Mouse (Mus musculus) thymus, postnatal 36 days (tissue): ENCODE measurements around the gene Casp8.
"Not testable (repeated sequence)": the region's sequence is repeated elsewhere in the genome, so short reads cannot be mapped to it uniquely, and the experiment has no call there.

Experiments
- DNase-seq, 2 experiments: peaks; one replicate each; pipeline ENCODE4 v3.0.0; 2022; ENCODE audit warnings: mixed read lengths in 2 of 2

The Casp8 gene

DNA sequence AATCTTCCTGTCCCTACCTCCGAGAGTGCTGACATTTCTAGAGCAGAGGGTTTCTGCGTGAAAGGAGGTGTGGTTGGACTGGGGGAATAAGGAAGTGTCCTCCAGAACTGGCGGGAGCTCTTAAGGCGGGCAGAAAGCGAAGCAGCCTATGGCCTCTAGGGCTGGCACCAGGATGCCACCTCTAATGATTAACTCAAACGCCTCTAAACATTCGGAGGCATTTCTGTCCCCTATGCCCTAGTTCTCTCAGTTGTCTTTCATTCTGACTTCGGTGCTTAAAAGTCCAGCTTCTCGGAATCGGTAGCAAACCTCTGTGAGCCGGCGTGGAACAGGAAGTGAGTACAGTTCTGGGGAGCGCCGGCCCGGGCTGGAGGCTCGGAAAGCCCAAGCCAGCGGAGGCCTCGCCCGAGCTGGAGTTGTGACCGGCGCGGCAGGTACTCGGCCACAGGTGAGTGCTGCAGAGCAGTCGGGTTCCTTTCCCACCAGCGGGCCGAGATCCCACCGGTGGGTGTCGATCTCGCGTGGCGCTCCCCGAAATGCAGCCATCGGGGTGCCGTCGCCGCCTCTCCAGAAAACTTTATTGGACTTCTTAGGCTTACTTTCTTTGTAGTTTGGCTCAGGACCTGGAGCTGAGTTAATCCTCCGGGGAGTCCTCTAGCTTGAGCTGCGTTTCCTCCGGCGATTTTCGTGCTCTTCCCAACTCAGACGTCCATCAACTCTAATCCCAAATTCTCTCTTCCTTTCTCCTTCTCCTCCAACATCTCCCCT lies at the start of gene Casp8:
Casp8 (plus strand) TSS at position 84 of the 768 bp plus-strand sequence.
- peak; percentile 34 to 48 for DNase-seq

DNA sequence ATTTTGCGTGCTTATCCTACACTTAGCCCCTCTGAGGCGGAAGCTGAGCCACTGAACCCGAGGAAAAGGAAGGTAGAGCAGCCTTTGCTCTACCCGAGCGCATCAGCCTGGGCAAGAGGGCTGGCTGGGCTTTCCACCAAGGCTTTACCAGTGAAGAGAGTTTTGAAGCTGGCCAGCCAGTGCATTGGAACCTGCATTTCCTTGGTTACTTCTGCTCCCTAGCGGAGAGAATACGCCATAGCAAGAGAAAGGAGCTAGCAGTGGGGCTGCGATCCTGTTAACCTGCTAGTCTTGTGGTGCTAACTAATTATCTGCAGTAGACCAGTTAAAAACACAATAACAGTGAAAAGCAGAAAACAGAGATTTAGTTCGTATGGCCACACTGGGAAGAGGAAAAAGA lies 48.3 kb upstream of the Casp8 start:
- peak; percentile 30 to 36 for DNase-seq

DNA sequence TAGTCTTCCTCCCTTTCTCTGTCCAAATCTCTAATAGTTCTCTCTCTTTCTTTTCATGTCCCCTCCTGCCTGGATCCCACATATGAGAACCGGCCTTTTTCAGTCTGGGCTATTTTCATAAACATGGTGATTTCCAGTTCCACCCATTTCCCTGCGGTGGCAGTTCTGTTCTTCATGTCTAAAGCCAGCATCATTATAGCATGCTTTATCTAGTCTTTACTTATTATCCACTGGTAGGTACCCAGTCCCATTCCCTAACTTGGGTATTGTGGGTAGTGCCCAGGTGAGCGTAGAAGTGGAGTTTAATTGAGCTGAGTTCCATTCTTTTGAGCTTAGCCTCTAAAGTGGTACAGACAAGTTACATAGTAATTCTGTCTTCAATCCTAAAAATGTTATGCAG lies 35.7 kb upstream of the Casp8 start:
- no peak for DNase-seq

DNA sequence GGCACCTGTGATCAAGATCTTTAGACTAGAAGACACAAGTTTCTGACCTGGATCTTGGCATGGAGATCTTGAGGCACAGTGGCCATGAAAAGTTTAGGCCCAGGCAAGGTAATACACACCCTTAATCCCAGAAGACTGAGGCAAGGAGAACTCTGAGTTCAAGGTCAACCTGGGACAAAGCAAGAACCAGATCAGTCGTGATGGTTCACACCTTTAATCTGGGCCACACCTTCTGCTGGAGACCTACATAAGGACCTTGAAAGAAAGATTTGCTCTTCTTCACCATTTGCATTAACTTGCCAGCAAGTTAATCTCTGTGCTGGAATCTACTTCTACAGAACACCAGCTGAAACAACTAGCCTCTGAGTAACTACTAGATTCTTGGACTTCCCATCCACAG lies 34.6 kb upstream of the Casp8 start:
- no peak for DNase-seq

DNA sequence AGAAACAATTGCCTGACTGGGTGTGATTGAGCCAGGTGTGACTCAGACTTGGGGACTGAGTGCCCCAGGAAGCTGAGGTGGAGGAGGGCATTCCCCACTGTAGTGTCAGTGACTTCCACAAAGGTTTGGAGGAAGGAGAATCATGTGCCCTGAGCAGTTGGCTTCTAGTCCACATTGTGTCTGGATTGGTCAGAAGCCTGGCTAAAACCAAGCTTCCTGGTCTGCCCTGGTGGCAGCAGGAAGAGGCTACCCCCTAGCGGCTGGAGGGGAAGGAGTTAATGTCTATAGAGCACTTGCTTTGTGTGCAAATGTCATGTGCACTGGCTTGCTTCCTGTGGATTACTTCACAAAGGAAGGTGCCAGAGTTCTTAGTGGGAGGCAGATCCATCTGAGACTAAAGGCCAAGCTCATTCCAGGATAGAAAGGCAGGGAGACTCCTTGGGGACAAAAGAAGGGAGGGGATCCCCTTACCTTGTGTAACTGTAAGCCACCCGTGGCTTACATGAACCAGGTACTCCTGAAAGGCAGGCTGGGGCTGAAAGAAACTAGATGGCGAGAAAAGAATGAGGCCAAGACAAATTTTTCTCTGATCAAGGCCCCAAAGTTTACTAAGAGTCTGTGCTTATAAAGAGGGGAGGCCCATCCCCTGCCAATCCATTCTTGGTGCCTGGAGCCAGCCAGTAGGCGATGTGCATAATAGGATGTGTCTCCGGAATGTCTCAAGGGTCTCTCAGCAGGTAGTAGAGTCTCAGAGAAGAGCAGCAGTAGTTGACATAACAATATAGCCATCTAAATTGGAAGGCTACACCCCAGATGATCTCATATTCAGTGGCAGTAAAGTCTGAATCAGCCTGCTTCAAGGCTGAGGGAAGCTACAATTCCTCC lies 33.5 kb upstream of the Casp8 start:
- DNase-seq = peak; percentile 47 to 52

DNA sequence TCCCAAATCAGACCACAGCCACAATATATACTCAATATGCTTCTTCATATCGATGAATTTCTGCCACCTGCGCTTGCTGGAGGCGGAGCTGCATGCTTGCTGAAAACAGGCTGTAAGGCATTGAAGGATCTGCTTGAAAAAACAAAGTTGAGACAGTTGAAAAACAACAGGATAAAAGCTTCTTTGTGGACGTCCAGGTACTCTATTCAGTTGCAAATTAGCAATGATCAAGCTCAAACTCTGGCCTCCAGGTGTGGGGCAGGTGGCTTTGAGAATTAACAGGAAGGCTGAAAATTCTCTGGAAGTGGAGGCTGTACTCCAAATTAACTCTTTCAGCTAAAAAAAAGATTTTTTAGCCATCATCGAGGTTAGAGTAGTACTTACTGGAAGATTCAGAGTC lies 32.6 kb upstream of the Casp8 start:
- no peak for DNase-seq

DNA sequence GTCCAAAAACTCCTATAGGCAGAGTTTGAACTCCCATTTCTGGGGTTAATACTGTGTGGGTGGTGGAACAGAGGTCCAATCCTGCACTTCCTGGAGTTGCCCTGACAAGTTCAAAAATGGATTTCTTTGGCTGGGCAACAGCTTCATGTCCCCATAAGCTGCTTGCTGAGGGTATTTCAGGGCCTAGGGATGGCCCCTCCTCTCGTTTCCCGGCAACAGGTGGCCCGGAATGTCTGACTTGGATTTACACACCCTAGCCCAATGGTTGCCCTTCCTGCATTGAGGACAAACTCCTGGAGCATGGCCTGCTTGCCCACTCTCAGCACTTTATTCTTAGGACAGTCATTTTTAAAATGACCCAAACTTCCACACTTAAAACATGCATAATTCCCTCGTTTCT lies 28.7 kb upstream of the Casp8 start:
- DNase-seq = not testable (repeated sequence)

DNA sequence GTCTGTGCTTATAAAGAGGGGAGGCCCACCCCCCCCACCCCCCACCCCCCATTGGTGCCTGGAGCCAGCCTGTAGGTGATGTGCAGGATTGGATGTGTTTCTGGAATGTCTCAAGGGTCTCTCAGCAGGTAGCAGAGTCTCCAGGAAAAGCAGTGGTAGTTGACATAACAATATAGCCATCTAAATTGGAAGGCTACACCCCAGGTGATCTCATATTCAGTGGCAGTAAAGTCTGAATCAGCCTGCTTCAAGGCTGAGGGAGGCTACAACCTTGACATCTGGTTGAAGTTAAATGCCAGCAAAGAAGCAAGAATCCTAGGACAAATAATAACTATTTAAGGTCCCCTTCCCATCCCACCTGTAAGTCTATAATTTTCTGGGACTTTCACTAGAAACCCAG lies 26.0 kb upstream of the Casp8 start:
- no peak for DNase-seq

DNA sequence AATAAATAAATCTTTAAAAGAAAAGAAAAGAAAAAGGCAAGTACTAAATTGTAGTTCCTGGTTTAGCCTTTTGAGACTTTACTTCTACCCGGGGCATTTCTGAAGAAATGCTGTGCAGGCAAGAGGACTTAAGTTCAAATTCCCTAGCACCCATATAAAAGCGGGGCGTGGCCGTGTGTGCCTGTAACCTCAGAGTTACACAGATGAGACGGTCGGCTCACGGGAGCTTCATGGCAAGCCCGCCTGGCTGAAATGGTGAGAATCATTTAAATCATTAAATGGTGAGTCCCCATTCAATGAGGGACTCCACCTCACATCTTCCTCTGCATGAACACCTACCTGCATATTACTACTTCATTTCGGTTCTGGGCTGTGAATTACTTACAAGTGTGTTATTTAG lies 25.5 kb upstream of the Casp8 start:
- no peak for DNase-seq

DNA sequence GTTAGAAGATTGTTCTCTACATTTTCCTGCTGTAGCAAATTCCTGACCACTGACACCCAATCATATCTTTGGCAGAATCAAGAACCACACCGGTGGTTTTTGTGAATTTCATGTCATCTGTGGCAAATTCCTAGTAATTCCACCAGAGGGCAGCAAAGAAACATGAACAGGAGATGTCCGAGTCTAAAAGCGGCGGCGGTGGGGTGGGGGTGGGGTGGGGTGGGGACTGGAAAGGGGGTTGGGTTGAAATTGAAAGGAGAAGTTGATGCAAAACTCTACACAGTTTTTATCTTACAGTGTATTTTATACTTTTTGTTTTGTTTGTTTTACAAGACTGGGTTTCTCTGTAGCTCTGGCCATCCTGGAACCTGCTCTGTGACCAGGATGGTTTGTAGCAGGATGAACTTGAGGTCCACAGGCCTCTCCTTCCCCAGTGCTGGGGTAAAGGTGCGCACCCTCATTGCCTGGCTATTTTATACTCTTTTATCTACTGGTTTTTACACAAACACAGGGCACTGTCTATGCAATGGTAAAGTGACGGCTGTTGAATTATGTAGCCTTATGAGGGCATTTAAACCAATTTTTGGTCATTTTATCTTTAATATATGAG lies 25.0 kb upstream of the Casp8 start:
- peak in 1 of 2 experiments; percentile 24 for DNase-seq

DNA sequence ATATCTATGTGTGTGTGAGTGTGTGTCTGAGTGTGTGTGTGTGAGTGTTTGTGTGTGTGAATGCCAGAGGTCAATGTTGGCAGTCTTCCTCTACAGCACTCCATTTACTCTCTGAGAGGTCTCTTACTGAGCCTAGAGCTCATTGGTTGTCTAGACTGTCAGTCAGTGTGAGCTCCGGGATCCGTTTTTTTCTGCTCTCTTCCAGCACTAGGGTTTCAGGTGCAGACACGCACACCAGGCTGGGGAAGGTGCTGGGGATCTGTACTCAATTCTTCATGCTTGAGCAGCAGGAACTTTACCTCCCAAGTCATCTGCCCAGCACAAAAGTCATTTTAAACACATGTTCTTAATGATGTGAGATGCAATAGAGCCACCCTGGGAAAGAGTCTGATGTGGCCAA lies 23.1 kb upstream of the Casp8 start:
- DNase-seq = no peak

DNA sequence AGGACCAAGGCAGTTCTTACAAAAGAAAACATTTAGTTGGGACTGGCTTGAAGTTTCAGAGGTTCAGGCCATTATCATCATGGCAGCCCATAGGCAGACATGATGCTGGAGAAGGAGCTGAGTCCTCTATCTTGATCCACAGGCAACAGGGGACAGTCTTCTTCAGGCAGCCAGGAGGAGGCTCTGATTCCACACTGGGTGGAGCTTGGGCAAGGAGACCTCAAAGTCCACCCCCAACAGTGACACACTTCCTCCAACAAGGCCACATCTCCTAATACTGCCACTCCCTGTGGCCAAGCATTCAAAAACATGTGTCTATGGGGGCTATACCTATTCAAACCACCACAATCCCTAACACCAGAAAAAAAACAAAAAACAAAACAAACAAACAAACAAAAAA lies 21.9 kb upstream of the Casp8 start:
- no peak for DNase-seq

DNA sequence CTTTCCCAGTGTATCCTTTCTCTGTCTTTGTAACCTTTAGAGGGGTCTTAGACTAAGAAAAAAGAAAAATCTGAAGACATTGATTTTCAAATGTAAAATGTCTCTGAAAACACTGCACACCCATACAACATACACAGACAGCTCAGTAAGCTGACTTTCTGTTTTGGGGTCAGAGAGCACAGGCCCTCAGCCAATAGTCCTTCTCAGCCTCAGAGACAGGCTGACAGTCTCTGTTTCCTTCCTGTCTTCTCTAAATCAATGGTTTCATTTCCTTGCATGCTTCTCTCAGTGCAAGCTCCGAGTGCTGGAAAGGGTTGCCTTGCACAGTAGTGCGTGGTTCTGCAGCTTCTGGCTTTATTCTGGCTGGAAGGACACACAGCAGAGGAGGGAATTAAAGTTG lies 21.3 kb upstream of the Casp8 start:
- no peak for DNase-seq

DNA sequence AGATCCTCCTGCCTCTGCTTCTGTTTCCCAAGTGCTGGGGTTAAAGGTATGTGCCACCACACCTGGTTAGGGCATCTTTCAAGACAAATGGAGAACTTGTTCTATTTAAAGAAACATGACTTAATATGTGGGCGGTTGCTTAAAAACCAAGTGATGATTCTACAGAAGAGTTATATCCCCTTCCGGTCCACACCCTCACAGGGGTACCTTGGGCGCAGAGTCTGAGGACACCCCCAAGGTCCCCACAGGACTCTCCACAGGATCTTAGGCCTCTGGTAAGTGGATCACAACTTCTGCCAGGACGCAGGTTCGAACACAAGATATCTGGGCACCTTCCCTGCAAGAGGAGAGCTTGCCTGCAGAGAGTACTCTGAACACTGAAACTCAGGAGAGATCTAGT lies 19.8 kb upstream of the Casp8 start:
- no peak for DNase-seq

DNA sequence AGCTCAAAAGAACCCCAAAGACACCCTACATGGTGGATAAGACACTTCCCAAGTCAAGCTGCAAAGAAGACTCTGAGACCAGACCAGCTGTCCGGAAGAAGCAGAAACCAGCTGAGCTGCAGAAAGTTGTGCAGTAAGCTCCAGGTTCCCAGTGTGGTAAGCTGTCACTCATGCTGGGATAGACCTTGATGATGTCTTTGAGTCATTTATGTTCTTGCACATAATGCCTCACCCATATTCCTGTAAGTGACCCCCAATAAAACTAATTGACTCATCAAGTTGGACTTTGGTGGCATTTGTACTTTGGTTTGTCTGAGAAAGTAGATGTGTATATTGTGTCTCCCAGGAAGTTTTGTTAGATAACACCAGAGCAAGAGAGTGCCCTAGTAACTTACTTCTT lies 17.6 kb upstream of the Casp8 start:
- DNase-seq = no peak

DNA sequence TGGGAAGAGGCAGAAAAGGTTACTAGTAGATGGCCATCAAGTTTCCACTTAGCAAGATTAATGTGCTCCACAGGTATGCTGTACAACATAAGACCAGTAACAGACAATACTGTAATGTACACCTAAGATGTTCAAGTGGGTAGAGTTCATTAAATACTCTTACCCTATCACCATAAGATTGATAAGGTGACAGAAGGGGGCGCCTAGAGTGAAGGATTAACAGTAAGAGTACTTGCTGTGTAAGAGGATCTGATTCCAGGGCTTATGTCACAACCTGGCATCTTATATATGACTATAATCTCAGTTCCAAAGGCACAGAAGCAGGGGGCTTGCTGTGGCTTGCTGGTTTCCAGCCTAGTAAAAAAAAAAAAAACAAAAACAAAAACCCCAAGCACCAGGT lies 16.9 kb upstream of the Casp8 start:
- peak in 1 of 2 experiments; percentile 13 for DNase-seq

DNA sequence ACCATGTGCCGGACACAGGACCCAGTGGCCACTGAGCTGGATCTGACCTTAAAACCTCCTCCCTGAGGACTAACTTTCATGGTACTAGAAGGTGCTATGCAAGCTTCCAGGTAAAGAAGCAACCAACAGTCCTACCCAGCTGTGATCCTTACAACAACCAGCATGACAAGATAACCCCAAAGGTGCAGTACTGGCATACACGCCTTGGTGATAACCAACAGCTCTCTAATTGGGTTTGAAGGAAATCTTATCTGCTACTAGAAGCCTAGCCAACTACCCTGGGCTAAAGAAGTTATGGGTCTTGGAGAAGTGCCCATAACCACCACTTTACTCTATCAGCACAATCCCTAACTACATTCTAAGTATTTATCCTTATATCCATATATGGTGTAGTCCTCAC lies 8.9 kb upstream of the Casp8 start:
- DNase-seq = no peak

DNA sequence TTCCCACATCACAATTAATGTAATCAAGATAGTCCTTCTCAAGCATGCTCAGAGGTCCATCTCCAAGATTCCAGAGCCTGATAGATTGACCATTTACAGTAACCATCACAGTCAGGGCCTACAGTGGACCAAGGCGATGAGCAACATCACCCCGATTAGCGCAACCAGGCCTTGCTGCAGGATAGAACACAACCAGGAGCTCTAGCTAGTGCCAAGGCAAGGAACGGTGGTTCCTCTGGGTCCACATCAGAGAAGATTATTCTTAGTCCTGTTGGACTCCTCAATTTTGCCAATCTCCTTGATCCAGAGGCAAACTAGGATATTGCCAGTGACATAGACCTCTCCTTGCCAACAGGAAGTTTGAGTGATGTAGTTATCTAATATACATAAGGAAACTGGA lies 6.8 kb upstream of the Casp8 start:
- DNase-seq = no peak

DNA sequence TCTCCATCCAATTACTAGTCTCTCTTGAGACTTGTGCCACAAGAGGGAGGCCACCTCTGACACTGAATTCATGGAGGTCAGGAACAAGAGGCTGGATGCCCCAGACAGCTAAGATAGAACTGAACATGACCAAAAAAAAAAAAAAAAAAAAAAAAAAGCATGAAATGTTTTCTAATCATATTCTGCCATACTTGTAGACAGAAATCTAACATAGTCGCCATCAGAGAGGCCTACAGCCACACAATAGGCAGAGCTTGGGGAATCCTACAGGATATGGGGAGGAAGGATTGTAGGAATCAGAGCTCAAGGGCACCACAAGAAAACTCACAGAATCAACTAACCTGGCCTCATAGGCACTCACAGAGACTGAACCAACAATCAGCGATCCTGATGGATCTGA lies 469 bp upstream of the Casp8 start:
- DNase-seq = no peak

DNA sequence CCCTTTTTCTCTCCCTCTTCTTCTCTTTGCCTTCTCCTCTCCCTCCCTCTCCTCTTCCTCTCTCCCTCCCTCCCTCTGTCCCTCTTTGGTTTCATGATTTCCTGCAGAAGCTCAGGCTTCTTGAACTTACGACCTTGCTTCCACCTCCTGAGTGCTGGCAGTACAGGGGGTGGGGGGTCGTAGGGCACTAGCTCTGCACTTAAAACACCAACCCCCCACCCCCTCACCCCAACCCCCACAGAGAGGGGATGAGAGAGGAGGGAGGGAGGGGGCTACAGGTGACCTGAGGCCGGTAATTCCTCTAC lies 837 bp downstream of the Casp8 start:
- DNase-seq = peak in 1 of 2 experiments; percentile 15

DNA sequence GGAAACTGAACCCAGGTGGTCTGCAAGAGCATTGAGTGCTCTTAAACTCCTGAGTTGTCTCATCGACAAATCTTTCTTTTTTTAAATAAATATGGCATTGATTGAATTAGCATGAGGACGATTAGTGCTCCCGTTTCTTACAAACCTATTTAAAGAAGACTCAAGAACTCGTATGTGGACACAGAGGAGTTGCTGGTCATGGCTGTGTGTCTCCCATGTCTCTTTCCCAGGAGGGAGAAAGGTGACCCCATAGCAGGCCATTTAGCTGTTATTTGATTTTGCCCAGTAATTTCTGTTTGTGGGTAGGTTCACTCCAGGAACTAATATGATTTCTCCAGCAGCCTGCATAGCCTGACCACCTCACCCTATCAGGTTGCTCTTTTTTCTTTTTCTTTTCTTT lies 1.7 kb downstream of the Casp8 start:
- DNase-seq = no peak

DNA sequence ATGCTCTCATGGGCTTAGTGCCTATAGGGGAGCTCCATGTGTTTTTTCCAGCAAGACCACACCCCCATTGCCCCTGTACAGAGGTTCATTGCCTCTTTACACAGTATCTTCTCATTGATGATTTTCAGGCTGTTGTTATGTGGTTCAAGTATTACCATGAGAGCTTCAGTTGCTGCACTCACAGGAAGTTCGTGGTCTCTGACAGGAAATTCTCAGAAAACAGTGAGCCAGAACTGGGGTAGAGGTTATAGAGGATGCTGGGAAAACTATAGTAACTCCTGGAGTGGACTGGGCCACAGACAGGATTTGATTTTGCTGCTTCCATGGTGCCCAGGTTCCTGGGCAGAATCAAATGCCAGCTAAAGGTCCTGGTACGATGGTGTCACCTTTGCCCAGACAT lies 2.2 kb downstream of the Casp8 start:
- DNase-seq = peak; percentile 41 to 48

DNA sequence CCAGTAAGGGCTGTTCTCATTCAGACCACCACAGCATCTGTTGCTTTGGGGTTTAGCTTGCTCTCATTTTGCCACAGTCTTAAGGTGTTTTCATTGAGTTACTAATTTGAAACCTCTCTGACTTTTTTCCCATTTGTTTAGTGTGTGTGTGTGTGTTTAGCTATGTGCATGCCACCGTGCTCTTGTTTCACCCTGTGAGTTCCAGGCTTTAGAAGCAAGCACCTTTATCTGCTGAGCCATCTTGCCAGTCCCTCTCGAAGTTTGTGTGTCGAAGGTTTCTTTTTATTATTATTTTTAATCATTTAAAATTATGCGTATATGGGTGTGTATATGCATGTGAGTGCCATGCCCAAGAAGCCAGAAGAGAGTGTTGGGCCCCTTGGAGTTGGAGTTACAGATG lies 3.7 kb downstream of the Casp8 start:
- no peak for DNase-seq

DNA sequence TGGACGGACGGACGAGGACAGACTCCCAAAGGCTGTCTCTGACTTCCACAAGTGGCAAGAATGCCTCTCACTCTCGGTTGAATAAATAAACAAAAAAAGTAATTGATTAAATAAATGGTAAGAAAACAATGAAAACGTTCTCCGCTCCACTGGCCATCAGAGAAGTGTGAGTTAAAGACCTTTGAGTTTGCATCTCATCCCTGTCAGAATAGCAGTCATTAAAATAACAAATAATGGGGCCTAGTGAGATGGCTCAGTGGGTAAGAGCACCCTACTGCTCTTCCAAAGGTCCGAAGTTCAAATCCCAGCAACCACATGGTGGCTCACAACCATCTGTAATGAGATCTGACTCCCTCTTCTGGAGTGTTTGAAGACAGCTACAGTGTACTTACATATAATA lies 5.5 kb downstream of the Casp8 start:
- not testable (repeated sequence) for DNase-seq
